Mouse (Mus musculus) cerebral cortex, adult 2 months (tissue): Measurements from ENCODE around the gene Bbs9.

ENCODE experiments used
- WGBS: fragments of 180-500 bp; shearing (Covaris S2); methylation state at CpG from one replicate; pipeline ENCODE4 v1.1.7; 2018; 5-methylcytosine and 5-hydroxymethylcytosine counted together

Gene Bbs9

GRCm38 (mm10) chr9:22468170-22468898, 7.2 kb upstream of the Bbs9 start:
- WGBS, result 3% methylated on average over 43 of the region's 43 CpGs

- whole genome bisulfite sequencing, result 78% methylated on average over 8 of the region's 8 CpGs
These were observed 6.6 kb upstream of the Bbs9 start for GRCm38 (mm10) chr9:22468899-22469259.

- 86% methylated on average over 3 of the region's 3 CpGs for WGBS
These were observed 5.9 kb upstream of the Bbs9 start, which contains the start of gene Rp9 for GRCm38 (mm10) chr9:22469643-22470042. Gene Rp9, minus strand, starts transcription at chr9:22469743.

GRCm38 (mm10) chr9:22476265-22476664, 750 bp downstream of the Bbs9 start:
- WGBS, result 3% methylated on average over 10 of the region's 10 CpGs

GRCm38 (mm10) chr9:22478946-22479345, 3.4 kb downstream of the Bbs9 start:
- WGBS, result 95% methylated on average over 8 of the region's 8 CpGs

- 56% methylated on average over 8 of the region's 8 CpGs for WGBS
These were observed 8.5 kb downstream of the Bbs9 start for GRCm38 (mm10) chr9:22483866-22484561.

GRCm38 (mm10) chr9:22484562-22485308, 9.2 kb downstream of the Bbs9 start:
- 76% methylated on average over 12 of the region's 12 CpGs for WGBS

- 85% methylated on average over 7 of the region's 7 CpGs for WGBS
These were observed 10.7 kb downstream of the Bbs9 start for GRCm38 (mm10) chr9:22486211-22486610.

- WGBS, result 85% methylated on average over 9 of the region's 9 CpGs
These were observed 13.4 kb downstream of the Bbs9 start for GRCm38 (mm10) chr9:22488963-22489362.

- WGBS, result 90% methylated on average over 9 of the region's 9 CpGs
These were observed 18.8 kb downstream of the Bbs9 start for GRCm38 (mm10) chr9:22494203-22494807.

- WGBS, result 93% methylated on average over 2 of the region's 2 CpGs
These were observed 19.6 kb downstream of the Bbs9 start for GRCm38 (mm10) chr9:22495133-22495532.

- 83% methylated on average over 6 of the region's 6 CpGs for WGBS
These were observed 21.7 kb downstream of the Bbs9 start for GRCm38 (mm10) chr9:22497021-22497767.

- WGBS, result 32% methylated on average over 2 of the region's 2 CpGs
These were observed 27.5 kb downstream of the Bbs9 start for GRCm38 (mm10) chr9:22502972-22503371.

GRCm38 (mm10) chr9:22503581-22503980, 28.1 kb downstream of the Bbs9 start:
- 92% methylated on average over 5 of the region's 5 CpGs for WGBS

GRCm38 (mm10) chr9:22505574-22505973, 30.1 kb downstream of the Bbs9 start:
- WGBS, result 89% methylated on average over 2 of the region's 2 CpGs

GRCm38 (mm10) chr9:22515076-22515475, 39.6 kb downstream of the Bbs9 start:
- 98% methylated on average over 4 of the region's 4 CpGs for WGBS

GRCm38 (mm10) chr9:22518394-22519041, 43.0 kb downstream of the Bbs9 start:
- WGBS, result 97% methylated on average over 3 of the region's 3 CpGs

GRCm38 (mm10) chr9:22523460-22523859, 47.9 kb downstream of the Bbs9 start:
- 100% methylated on average over 1 of the region's 1 CpGs for WGBS

- 85% methylated on average over 3 of the region's 3 CpGs for WGBS
These were observed 55.4 kb downstream of the Bbs9 start for GRCm38 (mm10) chr9:22530734-22531489.

GRCm38 (mm10) chr9:22532112-22532511, 56.6 kb downstream of the Bbs9 start:
- 92% methylated on average over 5 of the region's 5 CpGs for WGBS
